Mouse (Mus musculus) thymus, postnatal 0 days (tissue): Measurements from ENCODE around the gene Dync1li1. TPM values are rescaled to one million over a fixed set of nuclear protein-coding genes. Genes with fewer than 3 reads are reported as not detected.
A peak's percentile ranks its signal among the peaks of the same experiment; 100 is the strongest.

Source experiments
- DNase-seq: peaks from one replicate; pipeline ENCODE4 v3.0.0-alpha.2; 2015; ENCODE audit warnings: low spot score
- polyA plus RNA-seq: library from polyadenylated mRNA; unstranded; fragments of >200 nt; fragmentation: Nextera tagmentation; extraction: Ambion mirVana; gene quantifications from 2 replicates; pipeline ENCODE4 v1.2.1, GENCODE M21; 2015

Gene Dync1li1
- polyA plus RNA-seq, 1 experiment from 2014 or later, result 51.4 TPM

GRCm38 (mm10) chr9:114763341-114763740, 74.8 kb downstream of the Dync1li1 start:
- peak; percentile 62 for DNase-seq

GRCm38 (mm10) chr9:114767030-114767429, 78.4 kb downstream of the Dync1li1 start:
- no peak for DNase-seq

GRCm38 (mm10) chr9:114767507-114767906, 78.9 kb downstream of the Dync1li1 start:
- no peak for DNase-seq

- DNase-seq, result no peak
These were observed 79.5 kb downstream of the Dync1li1 start for GRCm38 (mm10) chr9:114768066-114768465.

DNA sequence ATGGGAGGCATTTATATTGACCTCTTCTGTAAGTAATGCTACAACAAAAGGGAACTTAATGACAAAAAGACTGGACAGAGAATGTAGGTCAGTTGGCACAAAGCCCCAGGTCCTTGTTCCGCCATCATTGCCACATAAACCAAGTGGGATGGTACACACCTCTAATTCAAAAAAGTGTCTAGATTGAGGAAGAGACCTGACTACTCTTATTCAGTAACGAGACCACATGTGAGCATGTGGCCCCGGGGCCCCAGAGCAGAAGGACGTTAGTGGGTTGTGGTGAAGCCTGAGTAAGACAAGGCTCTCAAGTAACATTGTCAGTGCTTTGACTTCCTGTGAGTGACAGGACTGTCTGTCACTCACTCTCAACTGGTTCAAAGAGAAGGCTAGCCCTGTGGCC, 81.6 kb downstream of the Dync1li1 start:
- peak; percentile 66 for DNase-seq

- no peak for DNase-seq
These were observed 83.0 kb downstream of the Dync1li1 start for GRCm38 (mm10) chr9:114771565-114771964.

Other genes with a start within 250 kb of the Dync1li1 start
- 20.7 and 21.9 TPM in 2 replicates for gene Ccr4, start 183.9 kb upstream of the Dync1li1 start, polyA plus RNA-seq
- gene C130032M10Rik, start 173.1 kb upstream of the Dync1li1 start, polyA plus RNA-seq, result not detected in 2 replicates
- gene Trim71, start 124.4 kb upstream of the Dync1li1 start, polyA plus RNA-seq, result 0.01 and 0.03 TPM in 2 replicates
- gene Cnot10, start 48.6 kb upstream of the Dync1li1 start, polyA plus RNA-seq, result 61.8 and 64.1 TPM in 2 replicates
- 92.2 and 93.4 TPM in 2 replicates for gene Cmtm6, start 42.3 kb downstream of the Dync1li1 start, polyA plus RNA-seq
- gene Cmtm7, start 93.1 kb downstream of the Dync1li1 start, polyA plus RNA-seq, result 299 and 301 TPM in 2 replicates
- 10.5 and 10.6 TPM in 2 replicates for gene Cmtm8, start 155.4 kb downstream of the Dync1li1 start, polyA plus RNA-seq
- gene Gpd1l, start 245.2 kb downstream of the Dync1li1 start, polyA plus RNA-seq, result 14.5 and 16.4 TPM in 2 replicates